Mouse (Mus musculus) frontal cortex, postnatal 36 days (tissue): Measurements from ENCODE around the gene Cacng2.

Experiments used
- DNase-seq, 2 experiments: peaks; one replicate each; pipeline ENCODE4 v3.0.0; 2022; ENCODE audit warnings: low spot score in 2 of 2

Cacng2 gene

DNA sequence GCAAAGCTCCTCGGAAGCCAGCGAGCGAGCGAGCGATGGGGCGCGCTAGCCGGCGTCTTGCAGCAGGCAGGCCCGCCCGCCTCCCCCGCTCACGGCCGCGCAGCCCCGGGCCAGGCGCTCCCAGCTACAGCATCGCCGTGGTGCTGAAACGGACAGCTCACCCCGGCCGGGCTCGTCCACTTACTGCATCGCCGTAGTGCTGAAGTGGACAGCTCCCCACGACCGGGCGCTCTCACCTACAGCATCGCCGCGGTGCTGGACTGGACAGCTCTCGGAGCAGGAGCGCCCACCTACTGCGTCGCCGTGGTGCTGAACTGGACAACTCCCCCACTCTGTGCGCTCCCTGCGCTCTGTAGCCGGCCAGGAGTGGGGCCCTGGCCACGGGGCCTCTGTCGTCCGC lies at the start of gene Cacng2:
TSS of gene Cacng2 (minus strand) at position 325 of the 400 bp plus-strand sequence.
- peak; percentile 86 to 89 for DNase-seq

DNA sequence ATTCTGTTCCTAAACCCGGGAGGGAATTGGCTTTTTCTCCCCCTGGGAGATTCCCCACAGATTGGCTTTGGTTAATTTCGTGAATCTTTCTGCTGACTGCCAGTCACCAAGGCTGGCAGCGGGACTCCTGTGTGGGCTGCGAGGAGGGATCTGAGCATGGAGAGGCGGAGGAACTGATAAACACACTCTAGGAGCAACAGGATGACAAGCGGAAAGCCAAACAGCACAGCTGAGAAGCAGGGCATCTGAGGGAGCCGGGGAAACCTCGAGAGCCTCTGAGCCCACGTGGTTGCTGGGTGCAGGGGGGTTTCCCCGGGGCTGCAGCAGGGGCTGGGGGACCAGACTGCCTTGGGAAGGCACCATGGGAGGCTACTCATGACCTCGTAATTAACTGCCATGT lies 49.7 kb upstream of the Cacng2 start:
- DNase-seq, result peak in 1 of 2 experiments; percentile 37

DNA sequence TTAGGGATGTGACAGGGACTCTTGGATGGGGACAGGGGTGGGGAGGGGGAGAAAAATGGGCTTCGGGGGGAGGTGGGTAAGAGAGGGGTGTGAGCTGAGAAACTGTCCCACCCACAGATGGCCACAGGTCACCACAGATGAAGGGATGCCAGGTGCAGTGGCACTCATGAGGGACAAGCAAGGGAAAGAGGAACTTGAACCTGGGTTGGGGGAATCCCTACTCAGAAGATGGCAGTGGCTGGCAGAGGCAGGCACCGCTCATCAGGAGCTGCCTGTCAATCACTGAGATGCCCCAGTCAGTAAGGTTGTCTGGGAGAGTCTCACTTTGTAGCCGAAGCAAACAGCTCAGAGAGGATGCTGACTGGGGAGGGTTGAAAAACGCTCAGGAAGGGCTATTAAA lies 45.5 kb upstream of the Cacng2 start:
- DNase-seq, result no peak

DNA sequence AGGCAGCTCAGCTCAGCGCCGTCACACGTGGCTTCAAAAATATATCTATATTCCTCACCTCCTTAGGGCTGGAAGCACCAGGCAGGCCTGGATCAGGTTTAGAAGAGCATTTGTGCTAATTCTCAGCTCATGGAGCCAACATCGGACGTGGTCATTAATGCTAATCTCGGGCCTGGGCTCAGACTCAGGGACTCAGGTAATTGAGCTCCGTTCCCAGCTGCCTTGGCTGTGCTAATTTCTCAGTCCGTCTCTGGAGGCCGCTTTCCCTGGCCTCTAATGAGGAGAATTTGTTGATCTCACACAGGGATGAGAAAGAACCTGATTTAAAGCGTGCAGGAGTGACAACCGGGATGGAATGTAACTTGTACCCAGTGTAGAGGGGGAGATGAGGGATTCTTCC lies 44.6 kb upstream of the Cacng2 start:
- DNase-seq, result peak in 1 of 2 experiments; percentile 19

DNA sequence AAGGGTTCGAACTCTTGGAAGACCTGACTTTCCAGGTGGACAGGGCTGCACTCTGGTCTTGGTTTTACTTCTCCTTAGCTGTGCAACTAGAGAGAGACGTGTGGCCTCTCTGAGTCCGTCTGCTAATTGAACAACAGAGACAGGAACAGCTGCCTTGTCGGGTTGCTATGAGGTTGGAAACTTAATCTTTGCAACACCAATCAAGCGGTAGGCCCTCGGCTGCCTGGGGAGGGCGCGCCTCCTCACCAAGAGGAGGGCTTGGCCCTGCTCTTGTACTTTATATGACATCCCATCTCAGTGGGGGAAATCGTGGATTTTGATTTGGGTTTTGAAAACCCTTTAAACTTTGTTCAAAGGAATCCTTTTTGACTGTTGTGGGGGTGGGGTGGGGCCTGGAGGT lies 42.1 kb upstream of the Cacng2 start:
- no peak for DNase-seq

DNA sequence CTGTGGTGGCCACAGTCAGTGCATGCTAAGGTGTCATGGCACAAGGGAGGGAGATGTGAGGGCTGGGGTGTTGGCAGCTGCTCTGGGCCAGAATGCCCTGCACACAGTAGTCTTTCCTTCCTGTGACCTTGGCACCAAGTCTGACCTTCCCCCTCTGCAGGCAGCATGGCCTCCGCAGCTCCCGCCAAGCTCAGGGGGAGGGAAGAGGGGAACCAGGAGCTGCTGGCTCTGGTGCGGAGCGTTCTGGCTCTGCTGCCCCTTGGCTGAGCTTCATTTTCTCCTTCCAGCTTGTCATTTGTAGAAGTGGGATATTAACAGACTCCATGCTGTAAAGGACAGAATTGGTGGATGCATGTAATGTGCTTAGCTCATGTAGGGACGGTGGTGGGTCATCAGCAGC lies 38.5 kb upstream of the Cacng2 start:
- DNase-seq, result no peak

DNA sequence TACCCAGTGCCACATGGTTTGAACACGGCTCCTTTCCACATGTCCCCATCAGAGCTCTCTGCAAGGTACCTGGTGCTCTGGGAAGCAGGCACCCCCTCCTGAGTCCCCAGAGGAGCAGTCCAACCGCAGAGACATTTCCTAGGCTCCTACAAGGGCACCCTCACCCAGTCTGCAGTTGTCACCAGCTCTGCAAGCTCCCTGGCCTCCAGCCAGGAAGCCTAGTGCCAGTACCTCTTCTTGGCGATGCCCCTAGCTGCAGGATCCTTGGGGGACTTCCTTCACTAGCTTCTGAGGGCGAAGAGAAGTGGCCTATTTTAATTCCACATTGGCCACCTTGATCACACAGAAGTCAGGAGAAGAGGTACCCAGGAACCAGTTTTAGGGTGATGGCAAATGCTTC lies 38.0 kb upstream of the Cacng2 start:
- DNase-seq, result no peak

DNA sequence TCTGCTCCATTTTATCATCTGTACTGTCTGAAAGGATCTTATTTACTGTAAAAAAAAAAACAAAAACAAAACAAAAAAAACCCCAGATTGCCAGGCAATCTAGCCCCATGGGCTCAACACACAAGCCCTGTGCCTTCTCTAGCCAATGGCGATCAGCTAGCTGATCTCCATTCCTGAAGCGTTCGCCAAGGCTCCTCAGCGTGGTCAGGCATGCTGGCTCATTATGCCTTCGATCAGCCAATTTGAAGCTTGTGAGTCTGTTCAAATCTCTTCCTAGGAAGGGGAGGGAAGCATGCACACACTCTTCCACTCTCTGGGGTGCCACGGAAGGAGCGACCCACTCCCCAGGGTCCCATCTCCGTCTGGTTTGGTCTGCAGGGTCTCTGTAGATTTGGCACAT lies 37.5 kb upstream of the Cacng2 start:
- no peak for DNase-seq

DNA sequence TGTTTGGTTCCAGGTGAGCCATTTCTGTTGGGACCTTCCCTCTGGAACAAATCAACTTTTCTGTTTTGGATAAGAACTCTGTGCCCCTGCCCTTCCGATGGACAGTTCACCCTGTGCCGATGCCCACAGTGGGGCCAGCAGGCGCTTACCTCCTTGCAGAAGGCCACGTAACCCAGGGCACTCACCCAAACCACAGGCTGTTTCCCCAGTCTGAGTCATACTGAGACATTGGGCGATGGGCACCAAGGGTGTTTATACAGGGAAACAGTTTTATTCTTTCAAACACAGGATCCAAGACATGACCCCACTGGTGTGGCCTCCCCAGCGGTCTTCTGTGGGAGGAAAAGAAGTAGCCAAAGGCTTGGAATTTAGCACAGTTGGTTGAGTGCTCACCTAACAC lies 35.6 kb upstream of the Cacng2 start:
- no peak for DNase-seq

DNA sequence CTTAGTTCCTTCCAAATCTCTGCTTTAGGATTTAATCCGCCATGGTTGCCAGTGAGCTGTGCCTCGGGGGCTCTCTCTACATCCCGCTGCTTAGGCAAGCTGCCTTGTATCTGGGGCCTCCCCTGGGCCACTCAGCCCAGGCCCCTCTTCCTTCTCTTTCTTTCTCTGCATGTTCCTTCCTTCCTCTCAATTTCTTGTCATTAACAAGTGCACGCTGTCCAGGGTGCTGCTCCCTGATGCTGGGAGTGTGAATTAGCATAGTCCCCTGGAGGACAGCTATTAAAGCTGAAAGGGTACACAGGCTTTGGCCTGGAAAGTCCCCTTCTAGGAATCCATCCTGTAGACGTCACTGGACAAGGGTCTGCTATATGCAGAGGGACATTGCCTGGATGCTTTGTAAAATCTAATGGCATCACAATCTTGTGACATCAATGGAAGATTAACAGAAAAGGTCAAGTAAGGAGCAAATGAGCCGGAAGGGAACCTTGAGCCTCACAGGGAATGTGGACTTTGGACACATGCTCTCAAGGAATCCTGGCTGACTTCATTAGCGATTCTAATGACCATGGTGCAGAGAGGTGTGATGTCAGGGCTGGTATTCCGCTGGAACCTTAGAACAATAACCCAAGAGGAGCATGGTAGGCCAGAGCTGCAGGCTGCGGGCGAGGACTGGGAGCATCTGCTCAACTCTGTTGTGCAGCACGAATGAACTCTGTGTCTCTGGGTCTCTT lies 33.4 kb upstream of the Cacng2 start:
- DNase-seq, result no peak

DNA sequence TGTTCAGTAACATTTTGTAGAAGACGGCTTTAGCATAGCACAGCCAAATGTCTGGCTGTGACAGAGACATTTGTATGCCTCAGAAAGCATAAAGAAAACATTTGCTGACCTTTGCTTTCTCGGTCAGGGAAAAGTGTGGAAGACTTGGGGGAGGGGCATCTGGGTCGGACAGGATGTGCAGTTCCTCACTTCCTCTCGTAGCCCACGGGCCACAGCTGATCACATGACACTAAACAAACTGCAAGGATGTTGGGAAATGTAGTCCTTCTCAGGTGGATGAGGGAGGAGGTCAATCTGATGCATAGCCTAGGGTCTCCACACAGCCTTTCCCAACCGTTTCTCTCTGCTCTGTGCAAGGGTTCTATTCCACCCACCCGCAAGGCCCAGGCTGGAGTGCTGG lies 28.7 kb upstream of the Cacng2 start:
- no peak for DNase-seq

DNA sequence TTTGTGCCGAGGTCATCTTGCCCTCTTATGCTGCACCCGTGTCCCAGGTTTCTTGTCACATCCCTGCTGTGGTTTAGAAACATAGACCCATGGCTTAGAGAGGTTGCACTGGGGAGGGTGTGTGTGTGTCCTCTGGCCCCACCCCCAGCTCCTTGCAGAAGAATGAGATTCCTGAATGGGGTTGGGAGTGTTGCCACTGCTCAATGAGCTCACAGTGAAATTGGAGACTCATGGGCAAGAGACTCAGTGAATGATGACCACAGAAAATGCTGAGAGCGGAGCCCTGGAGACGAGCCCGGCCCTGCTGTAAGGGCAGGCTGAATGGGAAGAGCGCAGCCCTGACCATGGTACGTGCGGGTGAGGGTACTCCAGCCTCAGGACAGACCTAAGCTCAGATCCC lies 20.4 kb upstream of the Cacng2 start:
- DNase-seq, result no peak

DNA sequence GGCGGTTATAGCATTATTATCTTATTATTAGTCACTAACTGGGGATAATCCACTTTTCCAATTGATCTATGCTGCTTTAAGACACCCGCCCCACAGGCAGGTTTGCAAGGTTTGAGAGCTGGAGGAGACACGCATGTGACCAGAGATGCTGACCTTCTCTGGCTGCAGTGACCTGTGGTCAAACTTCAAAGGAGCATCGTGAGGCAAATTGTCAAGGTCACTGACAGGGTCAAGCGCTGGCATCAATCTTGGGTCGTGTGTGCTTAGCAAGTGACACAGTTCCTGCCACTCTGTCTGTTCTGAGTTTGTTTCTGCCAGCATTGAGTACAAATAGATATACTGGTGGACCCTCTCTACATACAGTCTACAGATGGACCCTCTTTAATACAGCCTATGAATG lies 14.8 kb upstream of the Cacng2 start:
- DNase-seq, result no peak

DNA sequence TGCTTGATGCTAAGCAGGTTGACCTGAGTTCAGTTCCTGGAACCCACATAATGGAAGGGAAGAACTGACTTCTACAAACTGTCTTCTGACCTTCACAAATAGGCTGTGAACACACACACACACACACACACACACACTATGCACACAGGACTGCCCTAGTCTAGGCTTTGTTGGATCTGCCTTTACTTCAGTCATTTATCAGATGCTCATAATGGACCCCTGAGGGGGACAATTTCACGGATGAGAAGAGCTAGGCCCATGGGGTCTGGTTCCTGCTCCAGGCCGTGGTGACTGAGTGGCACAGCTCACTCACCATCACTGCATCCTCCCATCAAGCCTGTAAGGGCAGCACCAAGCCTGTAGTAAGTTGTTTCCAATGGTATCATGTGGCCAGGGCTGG lies 13.6 kb upstream of the Cacng2 start:
- no peak for DNase-seq

DNA sequence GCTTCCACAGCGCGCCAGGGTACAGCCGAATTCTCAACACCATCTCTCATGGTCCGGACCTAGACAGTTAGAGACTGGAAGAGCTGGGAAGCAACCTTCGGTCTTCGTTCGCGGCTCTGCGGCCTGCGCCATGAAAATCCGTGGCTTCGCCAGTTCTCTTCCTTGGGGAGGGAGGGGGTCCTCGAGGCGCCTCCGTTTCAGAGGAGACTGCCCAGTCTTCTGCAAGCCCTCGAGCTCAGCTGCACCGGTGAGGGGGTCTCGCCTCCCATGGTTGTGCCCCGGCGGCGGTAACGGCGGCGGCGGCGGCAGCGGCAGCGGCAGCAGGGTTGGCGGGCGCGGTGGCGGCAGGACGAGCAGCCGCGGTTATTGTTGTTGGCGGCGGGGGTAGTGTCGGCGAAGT lies 580 bp downstream of the Cacng2 start:
- DNase-seq, result peak in 1 of 2 experiments; percentile 43

DNA sequence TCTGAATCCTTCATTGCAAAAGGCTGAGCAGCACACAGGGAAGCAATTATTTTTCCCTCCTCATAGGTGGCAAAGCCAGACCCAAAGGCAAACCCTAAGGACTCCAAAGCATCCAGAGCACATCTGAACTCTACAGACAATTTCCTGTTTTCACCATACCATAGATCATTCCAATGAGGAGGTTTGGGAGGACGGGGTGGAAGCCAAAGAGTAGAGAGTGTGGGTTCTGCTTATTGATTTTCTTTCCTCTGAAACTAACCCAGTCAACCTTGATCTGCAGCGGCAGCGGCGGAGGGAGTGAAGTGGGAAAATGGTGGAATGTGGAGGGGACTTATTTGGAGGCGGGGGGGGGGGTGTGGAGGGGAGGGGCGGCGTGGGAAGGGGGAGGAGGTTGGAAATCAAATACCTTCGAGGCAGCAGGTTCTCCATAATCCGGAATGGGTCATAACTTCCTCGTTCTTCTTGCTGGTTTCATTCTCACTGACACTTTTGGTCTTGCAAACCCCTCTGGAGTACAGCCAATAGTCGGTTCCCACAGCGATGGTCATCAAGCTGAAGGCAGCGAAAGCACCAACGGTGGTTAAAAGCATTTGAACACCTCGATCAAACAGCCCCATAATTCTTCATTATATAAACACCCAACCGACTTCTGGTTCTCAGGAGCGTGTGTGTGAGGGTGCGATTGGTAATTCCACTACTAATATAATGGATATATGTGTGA lies 1.4 kb downstream of the Cacng2 start:
- no peak for DNase-seq

DNA sequence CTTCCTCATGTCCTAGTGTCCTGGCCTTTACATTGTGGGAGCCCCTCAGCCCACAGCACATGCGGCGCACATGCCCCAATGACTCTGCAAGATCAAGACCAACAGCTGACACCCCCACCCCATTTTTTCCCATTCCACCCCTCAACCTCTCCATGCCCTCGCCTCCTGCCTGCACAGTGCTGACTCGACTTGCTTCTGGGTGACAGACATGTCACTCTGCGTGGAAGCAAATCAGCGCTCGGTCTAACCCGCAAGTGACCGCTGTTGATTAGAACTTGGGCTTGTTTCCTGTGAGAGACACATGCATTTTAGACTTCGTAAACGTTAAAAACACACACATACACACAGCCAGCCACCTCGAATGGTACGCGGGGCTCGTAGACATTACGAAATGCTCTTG lies 2.1 kb downstream of the Cacng2 start:
- DNase-seq, result no peak

DNA sequence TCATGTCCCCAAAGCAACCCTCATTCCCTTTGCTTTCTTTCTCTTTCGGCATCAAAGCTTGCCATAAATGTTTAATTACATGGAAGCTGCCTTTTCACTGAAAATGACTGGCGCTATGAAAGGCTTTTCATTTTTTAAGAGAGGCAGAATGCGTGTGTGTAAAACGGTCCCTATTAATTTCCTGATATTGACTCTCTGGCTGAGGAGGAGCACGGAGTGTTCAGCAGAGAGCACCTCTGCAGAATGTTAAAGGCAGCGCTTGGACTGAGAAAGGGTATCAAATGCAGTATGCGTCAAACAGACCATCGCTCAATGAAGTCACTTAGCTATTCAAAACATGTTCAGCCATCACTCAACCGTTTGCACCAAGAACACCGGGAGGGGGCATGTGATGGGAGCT lies 2.9 kb downstream of the Cacng2 start:
- DNase-seq, result no peak

DNA sequence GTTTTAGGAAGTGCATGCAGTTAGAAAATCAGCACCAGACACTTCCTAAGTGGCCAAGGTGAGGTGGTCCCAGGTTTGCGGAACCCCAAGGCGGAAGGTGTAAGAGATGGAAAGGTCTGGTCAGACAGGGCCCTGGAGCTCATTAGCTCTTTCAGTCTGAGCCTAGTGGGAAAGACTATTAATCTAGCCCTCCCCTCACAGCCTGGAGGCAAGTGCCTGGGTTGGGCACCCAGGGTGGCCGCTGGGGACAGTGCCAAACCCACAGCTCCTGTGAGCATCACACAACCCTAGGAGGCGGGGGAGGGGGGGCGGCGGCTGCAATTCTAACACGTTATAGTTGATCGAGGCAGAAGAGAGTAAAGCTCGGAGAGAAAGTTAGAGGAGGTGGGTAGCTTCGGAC lies 3.6 kb downstream of the Cacng2 start:
- no peak for DNase-seq

DNA sequence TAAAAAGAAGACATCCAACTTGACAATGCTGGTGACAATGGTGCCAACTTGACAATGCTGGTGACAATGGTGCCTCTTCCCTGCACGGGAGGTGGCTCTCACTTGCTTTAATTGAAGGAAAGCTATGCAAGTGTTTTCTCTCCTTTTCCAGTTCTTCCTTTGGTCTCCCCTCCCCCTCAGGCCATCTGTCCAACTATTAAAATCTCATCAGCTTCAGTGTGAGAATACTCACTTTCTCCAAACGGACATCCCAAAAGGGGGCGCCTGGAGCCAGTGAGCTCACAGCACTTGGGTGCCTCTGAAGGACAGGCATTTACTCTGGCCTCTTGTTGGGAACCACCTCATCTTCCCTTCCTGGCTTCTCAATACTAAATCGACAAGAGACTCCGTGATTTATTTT lies 20.3 kb downstream of the Cacng2 start:
- no peak for DNase-seq

DNA sequence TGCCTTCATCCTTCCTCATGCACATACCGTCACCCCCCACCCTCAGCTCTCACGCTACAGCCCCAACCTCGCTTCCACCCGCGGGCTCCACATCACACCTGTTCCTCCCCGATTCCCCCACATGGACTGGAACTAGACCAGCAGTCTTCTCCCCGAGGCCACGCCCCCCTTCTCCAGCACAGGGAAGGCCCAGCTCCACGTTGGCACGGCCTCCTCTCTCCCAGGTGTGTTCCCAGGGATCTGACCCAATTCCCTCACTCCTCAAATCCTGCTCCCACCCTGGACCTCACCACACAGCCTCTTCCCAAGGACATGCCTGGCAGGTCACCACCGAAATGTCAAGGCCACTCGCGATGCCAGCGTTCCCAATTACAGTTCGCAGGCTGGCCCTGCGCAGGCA lies 23.8 kb downstream of the Cacng2 start:
- no peak for DNase-seq

DNA sequence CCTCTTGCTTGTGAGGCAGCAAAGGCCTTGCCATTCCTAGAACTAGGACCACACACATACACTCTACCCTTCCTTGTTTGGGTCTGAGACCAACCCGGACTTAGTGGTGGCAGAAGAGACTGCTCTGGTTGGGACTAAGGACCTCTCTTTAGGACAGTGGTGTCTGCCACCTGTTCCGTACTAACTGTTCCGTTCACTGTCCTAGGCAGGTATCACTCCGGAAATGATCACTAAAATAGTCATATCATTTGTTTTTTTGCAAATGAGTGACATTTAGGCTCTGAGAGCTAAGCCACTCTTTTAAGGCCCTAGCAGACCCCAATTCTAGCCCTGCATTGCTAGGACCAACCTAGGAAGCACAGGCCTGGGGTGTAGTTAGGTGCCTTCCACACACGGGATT lies 26.2 kb downstream of the Cacng2 start:
- no peak for DNase-seq

DNA sequence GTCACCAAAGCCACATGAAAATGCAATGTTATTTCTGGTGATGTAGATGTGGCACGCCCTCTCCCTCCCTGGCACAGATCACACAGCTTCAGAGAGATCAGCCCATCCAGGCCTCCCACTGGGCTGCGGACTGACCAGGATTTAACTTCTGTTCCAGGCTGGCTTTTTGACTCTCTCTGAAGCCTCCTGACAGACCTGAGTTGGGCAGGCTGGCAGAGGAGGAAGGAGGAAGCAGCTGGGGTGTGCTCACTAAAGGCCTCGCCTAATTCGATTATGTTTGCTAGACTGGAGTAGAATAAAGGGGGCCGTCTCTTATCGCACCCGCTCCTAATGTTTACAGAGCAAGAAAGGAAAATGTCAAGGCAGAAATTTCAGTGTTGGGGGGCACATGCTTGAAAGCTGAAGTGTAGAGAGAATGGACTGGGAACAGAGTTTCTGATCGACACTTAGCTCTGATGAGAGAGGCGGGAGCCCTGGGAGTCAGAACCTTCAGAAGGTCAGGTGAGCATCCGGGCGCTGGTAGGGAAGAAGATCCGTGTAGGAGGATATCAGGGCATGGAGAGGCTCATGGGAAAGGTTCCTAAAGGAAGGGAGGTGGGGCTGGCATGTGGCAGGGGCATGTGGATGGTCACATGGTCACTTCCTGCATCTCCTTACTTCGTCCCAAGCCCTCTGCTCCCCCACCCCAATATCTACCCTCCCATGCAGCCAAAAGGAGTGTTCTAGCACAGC lies 36.8 kb downstream of the Cacng2 start:
- no peak for DNase-seq
